Mouse (Mus musculus): Measurements from ENCODE around the gene Sv2c. TPM values are rescaled to one million over a fixed set of nuclear protein-coding genes. Genes with fewer than 3 reads are reported as not detected.
"Not testable (repeated sequence)": the region's sequence is repeated elsewhere in the genome, so short reads cannot be mapped to it uniquely, and the experiment has no call there.

Sv2c gene
- under 1 TPM; 0.16 to 0.25 TPM for total RNA-seq (2021)

DNA sequence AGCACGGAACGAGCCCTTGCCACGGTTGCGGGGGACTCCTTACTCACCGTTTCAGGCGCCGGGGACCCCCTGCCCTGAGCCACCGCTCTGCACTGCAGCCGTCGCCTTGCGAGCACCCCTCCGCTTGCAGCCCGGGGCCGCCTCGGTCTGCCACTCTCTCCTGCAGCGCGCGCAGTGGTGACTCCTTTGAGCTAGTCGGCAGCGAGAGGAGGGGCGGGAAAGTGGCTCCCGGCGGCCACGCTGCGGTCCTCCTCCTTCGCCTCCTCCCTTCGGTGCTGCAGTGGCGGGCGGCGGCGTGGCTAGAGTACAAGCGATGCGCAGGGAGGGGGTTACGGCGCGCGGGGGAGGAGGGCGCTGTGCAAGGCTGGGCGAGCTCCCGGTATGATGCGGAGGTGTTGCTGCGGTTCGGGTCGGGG is at the start of gene Sv2c:
Sv2c (minus strand) TSS at position 177 of the 416 bp plus-strand sequence.
- intact Hi-C loops (cut with DNase I): no loop called here
- DNase-seq: no peak

DNA sequence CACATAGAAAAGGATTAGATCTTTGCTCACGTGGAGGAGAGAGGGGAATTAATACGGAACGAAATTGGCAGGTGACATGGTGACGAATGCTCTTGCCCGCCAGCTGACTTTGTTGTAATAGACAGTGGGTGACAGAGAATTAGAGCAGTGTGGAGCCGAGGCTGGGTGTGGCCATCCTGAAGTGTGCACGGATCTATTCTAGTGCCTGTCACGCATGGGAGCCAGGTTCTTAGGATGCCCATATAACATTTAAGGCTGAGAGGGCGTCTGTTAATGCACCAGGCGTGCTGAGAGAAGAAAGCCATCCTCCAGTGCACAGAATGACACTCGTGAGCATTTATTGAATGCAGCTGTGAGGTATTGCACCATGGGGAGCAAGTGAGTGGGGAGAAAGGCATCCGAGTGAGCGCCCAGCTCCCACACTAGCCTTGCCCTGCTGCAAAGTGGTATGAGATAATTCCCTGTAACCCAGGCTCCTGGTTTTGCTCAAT is 48.3 kb upstream of the Sv2c start:
- intact Hi-C loops (cut with DNase I): no loop called here
- no peak for DNase-seq

DNA sequence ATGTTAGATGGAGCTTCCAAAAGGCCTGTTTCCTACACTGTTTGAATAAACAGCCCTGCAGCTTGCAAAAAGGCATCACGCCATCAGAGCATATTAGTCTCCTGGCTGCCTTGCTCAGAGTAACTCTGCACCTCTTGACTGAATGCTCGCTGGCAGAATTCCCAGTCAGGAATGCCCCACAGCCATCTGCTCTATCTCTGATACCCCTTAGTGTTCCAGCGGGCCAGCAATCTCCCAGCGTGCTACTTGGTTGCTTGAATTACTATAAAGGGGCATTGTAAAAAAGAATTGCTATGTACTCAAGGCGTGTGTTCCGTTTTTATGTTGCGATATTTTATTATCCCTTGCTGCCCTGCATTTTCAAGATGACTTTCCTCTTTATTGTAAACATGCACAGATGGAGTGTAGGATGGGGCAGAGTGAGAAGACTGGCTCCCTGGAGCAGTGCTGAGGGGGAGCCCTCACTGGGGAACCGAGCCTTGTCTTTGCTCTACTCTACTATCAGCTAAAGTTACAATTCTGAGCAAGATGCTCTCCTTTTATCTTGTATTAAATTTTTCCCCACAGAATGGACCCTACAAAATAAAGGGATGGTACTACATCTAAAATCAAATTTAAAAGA is 43.3 kb upstream of the Sv2c start:
- intact Hi-C loops (cut with DNase I): no loop called here
- DNase-seq: peak; percentile 37 to 41

DNA sequence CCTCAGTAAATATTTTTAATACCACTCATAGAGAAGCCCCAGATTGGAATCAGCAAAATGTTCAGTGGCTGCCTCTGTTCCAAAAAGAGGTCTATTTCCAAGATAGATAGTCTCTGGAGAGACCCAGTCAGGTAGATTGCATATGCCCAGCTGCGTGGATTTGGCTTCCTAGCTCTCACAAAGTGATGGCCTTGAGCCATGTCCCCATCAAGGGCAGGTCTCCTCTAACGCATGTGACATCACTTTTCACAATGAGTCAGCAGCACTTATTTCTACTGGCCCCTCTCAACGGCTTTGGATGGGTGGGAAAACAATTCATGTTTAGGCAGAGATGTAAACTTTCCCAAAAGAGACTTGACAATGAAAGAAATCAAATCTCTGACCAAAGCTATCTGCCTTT is 41.3 kb upstream of the Sv2c start:
- intact Hi-C loops (cut with DNase I): no loop called here

DNA sequence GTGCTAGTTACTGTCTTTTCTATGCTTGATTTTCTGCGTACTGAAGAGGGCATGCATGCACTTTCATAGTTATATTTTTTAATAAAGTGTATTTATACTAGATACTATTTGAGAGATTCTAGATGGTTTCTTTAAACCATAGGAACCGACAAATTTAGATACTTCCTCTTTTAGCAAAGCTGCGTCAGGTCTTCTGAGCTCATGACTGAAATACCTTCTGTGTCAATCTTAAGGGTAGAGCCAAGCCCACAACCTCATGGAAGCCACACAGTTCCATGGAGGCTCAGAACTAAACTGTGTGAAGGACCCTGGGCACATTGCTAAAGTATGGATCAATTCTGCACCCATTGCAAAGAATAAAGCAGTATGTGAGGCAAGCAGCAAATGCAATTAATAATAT is 39.9 kb upstream of the Sv2c start:
- intact Hi-C loops (cut with DNase I): no loop called here
- no peak for DNase-seq

More for the DNA sequence above, 41.3 kb upstream of the Sv2c start:
- DNase-seq: peak in 1 of 2 experiments; percentile 5

DNA sequence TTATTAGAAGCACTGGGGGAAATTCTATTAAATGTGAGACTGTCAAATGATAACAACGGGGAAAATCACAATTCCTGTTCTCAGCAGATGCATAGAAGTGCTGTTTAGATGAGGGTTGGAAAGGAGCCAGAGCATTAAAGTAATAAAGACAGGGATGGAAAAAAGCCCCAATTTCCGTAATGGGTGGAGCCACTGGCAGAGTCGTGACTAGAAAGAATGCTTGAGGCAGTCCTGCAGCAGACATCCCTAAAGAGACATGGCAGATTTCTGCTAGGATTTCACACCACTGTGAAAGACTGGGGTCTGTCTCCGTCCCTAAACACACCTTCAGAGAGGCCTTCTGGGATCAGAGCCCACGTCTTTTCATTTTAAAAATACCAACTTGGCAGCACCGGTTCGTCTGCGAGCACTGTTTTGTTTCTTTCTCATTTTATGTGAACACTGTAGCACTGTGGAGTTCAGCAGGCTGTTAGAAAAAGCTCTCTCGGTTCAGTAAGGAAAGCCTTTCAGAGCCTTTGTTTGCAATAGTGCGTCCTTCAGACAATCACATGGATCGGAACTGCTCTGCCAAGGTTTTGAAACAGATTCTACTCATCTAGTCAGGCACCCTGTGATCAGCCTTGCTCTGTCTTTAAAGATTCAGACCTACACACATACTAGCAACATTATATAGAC is 36.8 kb upstream of the Sv2c start:
- no peak for DNase-seq
- intact Hi-C loops (cut with DNase I): no loop called here

DNA sequence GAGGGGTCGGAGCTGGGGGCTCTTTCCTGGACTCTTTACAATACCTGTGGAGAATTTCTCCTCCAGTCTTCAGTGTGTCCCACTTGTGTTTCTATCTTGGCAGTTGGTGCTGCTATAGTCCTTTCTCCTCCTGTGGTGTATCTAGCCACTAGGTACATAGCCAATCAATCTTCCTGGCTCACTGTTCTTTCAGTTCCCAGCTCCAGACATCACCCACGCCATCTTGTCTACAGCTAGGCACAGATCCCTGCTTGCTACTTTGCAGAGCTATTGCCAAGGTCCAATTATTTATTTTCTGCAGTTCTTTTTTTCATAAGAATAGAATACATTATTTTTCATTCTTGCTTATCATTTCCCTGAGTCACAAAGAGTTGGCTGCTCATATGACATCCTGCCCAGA is 34.2 kb upstream of the Sv2c start:
- intact Hi-C loops (cut with DNase I): no loop called here
- no peak for DNase-seq

DNA sequence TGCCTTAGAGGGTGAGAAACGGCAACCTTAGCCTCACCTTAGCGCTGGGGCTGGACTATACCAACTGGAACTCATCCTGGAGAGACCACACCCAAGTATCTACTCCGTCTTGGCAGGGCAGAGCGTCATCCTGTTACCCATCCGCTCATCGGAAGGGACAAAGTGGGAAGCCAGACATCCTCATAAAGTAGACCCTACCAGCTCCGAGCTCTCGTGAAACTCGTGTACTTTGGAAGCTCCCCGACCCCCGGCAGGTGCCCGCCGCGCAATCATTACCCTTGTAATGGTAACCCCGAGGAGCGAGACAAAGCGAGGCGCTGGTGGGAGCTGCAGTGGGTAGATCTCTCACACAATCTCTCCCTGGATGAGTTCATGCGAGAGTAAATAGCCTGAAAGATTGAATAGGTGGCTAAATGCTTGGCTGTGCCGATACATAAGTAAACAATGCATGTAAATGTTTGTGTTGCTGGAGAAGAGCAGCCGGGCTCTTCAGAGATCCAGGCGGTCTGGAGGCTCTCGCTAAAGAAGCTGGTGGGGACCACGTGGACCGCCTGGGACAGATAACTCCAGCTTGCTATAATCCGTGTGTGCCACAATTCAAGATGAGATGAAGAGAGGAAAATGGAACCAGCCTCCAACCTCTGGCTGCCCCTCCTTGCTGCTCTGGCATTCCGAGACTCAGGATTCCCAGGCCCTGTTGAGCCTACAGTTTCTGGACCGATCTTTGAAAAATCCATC is 1.2 kb upstream of the Sv2c start:
- DNase-seq: no peak
- intact Hi-C loops (cut with DNase I): no loop called here

DNA sequence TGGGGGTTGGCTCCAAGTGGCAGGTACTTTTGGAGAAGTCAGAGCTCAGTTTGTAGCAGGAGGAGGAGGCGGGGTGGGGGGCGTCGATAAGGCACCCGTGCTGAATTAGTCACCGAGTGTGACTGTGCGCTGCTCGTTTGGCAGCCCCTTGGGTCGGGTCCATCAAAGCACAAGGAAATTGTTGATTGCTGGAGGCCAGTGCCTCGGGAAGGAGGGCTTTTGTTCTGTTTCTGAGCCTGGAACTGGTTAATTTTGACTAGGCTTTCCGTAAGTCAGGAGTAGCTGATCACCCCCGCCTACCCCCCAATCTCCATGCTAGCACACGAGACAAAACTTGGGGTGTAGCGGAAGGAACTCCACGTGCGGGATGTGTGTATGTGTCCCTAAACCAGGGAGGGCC is 456 bp upstream of the Sv2c start:
- no peak for DNase-seq
- intact Hi-C loops (cut with DNase I): no loop called here

DNA sequence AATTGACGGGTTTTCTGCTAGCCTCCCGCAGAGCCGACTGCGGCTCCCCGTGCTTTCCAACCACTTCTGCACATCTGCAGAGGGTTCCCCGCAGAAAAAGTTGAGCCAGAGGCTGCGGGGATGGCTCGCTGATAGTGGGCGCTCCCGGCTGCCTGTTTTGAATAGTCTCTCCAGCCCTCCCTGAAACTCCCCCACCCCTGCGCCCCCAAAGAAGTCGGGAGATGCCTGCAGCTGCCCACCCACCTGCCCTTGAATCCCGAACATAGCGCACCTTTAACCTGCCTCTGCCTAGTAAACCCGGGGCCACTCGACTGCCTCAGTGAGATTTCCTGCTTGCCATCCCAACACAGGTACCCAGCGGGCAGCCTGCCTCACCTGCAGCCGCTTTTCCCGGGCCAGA is 466 bp downstream of the Sv2c start:
- DNase-seq: no peak
- intact Hi-C loops (cut with DNase I): no loop called here

DNA sequence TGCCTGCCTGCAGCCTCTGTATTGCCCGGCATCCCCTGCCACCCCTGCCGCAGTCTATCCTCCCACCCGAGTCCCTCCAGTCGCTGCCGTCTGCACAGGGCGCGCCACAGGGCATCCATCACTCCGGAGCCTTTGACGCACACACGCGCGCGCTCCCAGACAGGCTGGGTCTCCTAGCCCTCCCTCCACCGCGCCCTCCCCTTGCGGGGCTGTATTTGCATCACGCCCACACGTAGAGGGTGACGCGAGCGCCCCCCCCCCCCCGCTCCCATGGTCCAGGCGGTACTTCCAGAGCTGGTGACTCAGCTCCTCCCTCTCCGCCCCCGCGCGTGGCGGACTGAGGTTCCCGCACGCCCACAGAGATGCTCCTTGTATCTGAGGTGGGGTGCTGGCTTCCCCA is 1.3 kb downstream of the Sv2c start:
- intact Hi-C loops (cut with DNase I): no loop called here
- no peak for DNase-seq

DNA sequence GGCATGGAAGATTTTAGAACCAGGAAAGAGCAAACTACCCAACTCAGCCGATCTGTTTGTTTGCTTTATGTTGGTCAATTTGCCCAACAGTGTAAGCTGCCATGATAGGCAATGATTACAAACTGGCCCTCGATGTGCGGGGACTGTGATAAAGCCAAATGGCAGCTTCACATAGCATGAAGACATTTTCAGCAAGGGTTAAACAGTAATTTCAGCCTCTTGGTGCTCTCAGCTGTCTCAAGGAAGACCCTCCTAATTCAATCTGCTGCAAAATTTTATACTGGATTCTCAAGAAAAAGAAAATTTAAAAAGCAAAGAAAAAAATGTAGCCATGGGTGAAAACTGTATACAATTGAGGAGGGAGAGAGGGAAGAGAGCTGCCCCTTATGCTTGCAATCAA is 3.3 kb downstream of the Sv2c start:
- intact Hi-C loops (cut with DNase I): no loop called here
- DNase-seq: no peak

DNA sequence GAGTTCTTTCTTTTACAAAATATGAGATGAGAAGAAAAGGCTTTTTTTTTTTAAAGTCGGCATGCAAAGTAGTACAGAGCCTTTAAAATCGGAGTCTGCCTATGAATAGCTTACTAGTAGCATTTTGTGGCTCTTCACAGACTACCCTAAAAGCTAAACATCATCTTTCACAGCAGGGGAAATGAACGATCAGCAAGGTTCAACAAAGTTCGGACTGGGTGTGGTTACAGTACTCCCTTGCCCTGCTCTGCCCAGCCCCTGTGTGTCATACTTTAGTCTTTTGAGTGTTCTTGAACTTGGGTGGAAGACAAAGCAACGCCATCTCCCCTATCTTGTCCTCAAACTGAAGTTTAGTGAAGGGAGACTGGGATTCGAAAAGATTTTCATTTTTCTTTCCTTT is 5.7 kb downstream of the Sv2c start:
- intact Hi-C loops (cut with DNase I): no loop called here

DNA sequence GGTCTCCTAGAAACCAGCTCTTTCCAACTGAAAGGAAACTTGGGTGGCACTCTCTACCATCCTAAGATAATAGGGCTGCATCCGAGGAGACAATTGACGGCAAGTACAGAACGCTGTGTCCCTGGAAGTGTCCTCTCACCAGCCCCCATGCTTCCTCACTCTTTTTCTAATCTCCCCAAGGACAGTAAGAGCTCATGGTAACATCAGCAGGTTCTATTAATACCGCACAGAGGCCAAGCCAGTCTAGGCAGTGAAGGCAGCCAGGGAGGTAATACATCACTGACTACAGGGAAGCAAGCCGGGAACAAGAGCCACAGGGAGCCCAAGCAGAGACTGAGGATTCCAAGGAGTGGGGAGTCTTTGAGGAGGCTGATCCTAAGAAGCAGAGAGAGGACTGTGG is 7.4 kb downstream of the Sv2c start:
- DNase-seq: no peak
- intact Hi-C loops (cut with DNase I): no loop called here

More for the DNA sequence above, 5.7 kb downstream of the Sv2c start:
- DNase-seq: no peak

DNA sequence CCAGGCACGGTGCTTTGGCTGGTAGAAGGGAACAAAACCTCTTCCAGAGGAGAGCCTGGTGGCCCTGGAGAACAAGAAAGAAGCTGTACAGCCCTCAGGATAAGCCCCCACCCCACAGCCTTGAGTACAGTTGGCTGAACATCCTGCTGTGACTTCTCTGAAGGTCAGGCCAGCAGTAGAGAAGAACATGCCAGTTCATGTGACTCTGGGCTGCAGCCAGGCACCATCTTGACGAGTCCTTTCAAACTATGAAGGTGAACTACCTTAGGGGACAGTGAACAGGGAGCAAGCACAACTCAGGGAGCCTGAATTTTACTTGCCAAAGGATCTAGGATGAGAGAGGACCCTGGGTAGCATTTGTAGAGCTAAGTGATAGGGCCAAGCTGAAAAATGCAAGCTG is 19.7 kb downstream of the Sv2c start:
- intact Hi-C loops (cut with DNase I): no loop called here
- DNase-seq: peak; percentile 19 to 22

DNA sequence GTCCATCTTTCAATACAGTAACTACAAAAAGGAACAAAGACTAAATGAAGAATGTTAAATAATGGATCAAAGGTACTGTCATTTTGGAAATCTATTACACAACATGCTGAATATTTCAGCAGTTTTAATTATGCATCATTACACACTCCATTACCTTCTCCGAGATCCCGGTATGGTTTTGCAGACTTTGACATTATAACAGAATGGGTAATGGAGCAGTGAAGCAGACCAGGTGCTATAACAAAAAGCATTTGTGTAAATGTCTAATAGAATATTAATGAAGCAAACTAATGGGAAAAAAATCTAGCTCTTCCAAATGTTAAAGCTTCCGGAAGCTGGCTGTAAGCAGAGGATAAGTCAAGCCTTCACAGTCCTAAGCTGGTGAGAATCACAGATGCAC is 21.6 kb downstream of the Sv2c start:
- no peak for DNase-seq
- intact Hi-C loops (cut with DNase I): no loop called here

DNA sequence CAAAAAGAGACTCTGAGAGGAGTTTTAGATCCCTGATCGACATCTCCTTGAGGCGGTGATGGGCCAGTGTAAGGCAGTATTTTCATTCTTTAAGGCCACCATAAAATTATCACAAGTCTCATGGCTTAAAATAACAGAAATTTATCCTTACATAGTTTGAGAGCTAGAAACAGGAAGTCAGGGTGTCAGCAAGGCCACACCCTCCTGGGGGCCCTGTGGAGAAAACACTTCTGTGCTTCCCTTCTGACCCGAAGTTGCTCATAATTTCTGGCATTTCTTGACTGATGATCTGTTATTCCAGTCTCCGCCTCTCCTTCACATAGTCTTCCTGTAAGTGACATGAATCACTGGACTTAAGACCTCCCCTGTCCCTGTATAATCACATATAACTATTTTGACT is 26.0 kb downstream of the Sv2c start:
- intact Hi-C loops (cut with DNase I): no loop called here
- DNase-seq: no peak

DNA sequence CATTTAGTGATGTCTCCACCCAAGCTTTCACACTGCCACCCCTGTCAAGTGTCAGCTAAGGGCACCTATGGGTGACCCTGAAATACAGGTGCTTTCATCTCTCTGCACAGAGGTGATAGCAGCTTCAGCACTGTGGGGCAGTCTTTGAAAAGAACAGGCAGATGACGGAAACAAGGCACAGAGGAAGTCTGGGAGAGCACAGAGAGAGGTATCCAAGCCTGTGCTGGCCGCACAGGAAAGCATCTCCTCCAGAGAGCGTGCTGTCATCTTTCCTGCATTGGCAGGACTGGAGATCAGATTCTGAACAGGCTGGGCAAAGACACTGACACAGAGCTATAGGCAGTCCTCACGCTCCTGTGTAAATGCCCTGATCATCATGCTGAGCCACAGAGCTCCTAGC is 41.4 kb downstream of the Sv2c start:
- intact Hi-C loops (cut with DNase I): no loop called here
- DNase-seq: no peak

DNA sequence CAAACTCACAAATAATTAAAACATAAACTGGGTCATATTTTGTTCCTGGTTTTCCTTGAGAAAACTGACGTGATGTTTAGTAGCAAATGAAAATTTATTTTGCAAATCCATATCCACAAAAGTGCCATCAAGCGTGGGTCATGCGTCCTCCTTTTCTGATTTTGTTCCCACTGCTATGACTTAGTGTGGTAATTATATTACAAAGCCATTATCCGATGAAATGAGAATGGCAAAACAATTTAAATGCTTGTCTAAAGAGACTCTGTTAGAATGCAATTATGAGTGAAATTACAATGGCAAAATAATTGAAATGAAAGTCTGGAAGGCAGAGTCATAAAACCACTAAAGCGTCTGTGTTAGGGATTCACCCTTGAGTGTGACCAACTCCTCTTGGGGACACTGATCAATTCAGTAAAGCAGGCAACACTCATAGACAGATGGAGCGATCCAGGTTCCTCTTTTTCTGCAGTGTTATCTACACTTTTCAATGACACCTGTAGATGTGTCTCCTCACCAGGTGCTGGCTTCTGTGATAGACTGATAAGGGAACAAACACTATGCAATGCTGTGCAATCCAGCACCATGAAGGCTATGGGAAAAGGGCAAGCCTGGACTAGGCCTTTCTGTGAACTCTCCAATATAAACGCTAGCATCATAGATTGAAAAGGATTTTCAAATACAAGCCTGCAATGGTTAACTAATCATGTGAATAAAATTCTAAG is 46.6 kb downstream of the Sv2c start:
- DNase-seq: no peak
- intact Hi-C loops (cut with DNase I): no loop called here

DNA sequence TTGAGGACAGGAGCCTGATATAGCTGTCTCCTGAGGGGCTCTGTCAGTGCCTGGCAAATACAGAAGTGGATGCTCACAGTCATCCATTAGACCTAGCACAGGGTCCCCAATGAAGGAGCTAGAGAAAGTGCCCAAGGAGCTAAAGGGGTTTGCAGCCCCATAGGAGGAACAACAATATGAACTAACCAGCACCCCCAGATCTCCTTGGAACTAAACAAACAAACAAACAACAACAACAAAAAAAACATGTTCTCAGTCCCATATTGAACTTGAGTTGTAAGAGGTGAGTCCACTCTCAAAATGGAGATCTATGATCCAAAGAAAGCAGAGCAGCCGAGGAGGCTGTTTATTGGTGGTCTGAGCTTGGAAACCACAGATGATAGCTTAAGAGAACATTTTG is 50.6 kb downstream of the Sv2c start, which contains the start of gene Gm17190:
Gm17190 (plus strand) TSS at position 301 of the 400 bp plus-strand sequence.
- intact Hi-C loops (cut with DNase I): not testable (repeated sequence)

DNA sequence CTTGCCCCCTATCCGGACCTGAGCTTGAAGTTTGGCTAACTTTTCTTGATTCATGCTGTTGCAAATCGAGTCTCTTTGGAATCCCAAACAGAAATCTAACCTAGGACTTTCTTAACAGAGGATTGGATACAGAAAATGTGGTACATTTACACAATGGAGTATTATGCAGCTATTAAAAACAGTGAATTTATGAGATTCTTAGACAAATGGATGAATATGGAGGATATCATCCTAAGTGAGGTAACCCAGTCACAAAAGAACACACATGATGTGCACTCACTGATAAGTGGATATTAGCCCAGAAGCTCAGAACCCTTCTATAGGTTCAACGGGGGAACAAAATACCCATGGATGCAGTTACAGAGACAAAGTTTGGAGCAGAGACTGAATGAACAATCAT is 51.1 kb downstream of the Sv2c start, which contains the start of gene Gm20075:
Gm20075 (minus strand) TSS at position 101 of the 400 bp plus-strand sequence.
- not testable (repeated sequence) for DNase-seq

More for the DNA sequence above, 50.6 kb downstream of the Sv2c start, which contains the start of gene Gm17190:
- DNase-seq: not testable (repeated sequence)

More for the DNA sequence above, 51.1 kb downstream of the Sv2c start, which contains the start of gene Gm20075:
- intact Hi-C loops (cut with DNase I): not testable (repeated sequence)

Data from heart, postnatal 36 days (tissue).